Mouse (Mus musculus): ENCODE data around the gene Zrsr1.

The Zrsr1 gene

GRCm38 (mm10) chr11:23008824-23009200 is 37.0 kb downstream of the Zrsr1 start:
- no peak for DNase-seq (ENCODE audit: low read depth, low spot score)

- DNase-seq (ENCODE audit: low read depth, low spot score) = no peak
Observed at GRCm38 (mm10) chr11:23013096-23013495, 41.3 kb downstream of the Zrsr1 start.

- no peak for DNase-seq (ENCODE audit: low read depth, low spot score)
Observed at GRCm38 (mm10) chr11:23013580-23014294, 41.9 kb downstream of the Zrsr1 start.

GRCm38 (mm10) chr11:23014996-23015395 is 43.2 kb downstream of the Zrsr1 start:
- no peak for DNase-seq (ENCODE audit: low read depth, low spot score)

- DNase-seq (ENCODE audit: low read depth, low spot score) = no peak
Observed at GRCm38 (mm10) chr11:23017943-23018342, 46.1 kb downstream of the Zrsr1 start.

GRCm38 (mm10) chr11:23020116-23020770 is 48.4 kb downstream of the Zrsr1 start:
- no peak for DNase-seq (ENCODE audit: low read depth, low spot score)

- no peak for DNase-seq (ENCODE audit: low read depth, low spot score)
Observed at GRCm38 (mm10) chr11:23020841-23021240, 49.0 kb downstream of the Zrsr1 start.

- no peak for DNase-seq (ENCODE audit: low read depth, low spot score)
Observed at GRCm38 (mm10) chr11:23023155-23023554, 51.4 kb downstream of the Zrsr1 start.

- no peak for DNase-seq (ENCODE audit: low read depth, low spot score)
Observed at GRCm38 (mm10) chr11:23024169-23024568, 52.4 kb downstream of the Zrsr1 start.
